Mouse (Mus musculus) mesoderm, embryonic 11.5 days (tissue): ENCODE data around the gene Olfr170.
"Not testable (repeated sequence)": the region's sequence is repeated elsewhere in the genome, so short reads cannot be mapped to it uniquely, and the experiment has no call there.

Experiments used
- DNase-seq: peaks from one replicate; pipeline ENCODE4 v3.0.0-alpha.2; 2012; ENCODE audit warnings: low read depth, low spot score

Olfr170 gene

DNA sequence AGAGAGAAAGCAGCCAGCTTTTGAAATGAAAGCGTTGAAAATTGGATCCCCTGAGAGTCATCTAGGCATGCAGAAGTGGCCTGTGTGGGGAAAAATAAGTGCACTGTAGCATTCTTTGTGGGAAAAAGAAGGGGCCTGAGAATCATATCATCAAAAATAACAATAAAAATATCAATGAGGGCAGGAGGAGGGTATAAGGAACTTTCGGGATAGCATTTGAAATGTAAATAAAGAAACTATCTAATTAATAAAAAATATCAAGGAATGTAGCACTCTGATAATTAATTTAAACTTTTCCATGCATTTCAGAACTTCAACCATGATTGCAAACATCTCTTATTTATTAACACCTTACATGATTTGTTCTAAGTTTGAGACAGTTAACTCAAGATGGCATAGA is at the start of gene Olfr170:
Gene Olfr170, minus strand, starts transcription at position 101 of the 400 bp plus-strand sequence.
- DNase-seq = not testable (repeated sequence)

DNA sequence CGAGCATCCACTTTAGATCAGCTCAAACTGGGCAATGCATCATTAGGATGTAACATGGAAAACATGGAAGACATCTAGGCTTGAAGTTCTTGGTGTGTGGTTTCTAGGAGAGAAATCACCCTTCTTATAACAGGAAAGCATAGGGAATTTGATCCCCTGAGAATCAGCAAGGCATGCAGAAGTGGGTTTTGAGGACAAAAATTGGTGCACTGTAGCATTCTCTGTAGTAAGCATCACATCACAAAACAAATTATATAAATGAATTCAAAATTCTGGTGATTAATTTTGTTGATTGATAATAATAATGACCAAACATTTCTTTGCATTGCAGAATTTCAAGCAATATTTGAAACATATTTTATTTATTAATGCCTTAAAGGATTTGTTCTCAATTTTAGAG is 18.1 kb upstream of the Olfr170 start, which contains the start of gene Olfr171:
Gene Olfr171, minus strand, starts transcription at position 101 of the 400 bp plus-strand sequence.
- DNase-seq = no peak

DNA sequence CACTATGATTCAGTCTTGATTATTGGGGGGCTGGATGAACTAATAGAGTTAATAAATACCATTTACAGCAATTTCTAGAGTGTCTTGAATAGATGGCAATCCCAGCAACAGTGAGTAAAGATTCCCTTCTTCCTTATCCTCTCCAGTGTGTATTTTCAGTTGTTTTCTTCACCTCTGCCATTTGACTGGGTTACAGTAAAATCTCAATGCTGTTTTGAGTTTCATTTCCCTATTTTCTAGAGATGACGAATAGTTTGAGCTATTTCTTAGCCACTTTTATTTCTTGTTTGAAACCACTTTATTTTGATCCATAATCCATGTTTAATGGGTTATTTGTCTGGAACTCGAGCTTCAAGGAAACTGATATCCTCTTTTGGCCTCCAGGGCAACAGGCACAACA is 8.5 kb downstream of the Olfr170 start:
- no peak for DNase-seq

DNA sequence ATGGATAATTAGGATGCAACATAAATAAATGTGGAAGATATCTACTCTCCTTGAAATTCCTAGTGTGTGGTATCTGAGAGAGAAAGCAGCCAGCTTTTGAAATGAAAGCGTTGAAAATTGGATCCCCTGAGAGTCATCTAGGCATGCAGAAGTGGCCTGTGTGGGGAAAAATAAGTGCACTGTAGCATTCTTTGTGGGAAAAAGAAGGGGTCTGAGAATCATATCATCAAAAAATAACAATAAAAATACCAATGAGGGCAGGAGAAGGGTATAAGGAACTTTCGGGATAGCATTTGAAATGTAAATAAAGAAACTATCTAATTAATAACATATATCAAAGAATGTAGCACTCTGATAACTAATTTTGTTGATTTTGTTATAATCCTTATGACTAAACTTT is 40.0 kb downstream of the Olfr170 start, which contains the start of gene Olfr169:
Gene Olfr169, minus strand, starts transcription at position 101 of the 400 bp plus-strand sequence.
- not testable (repeated sequence) for DNase-seq
